Mouse (Mus musculus) ovary, postnatal 14 days (tissue): Measurements from ENCODE around the gene Pcif1.
"Not testable (repeated sequence)": the region's sequence is repeated elsewhere in the genome, so short reads cannot be mapped to it uniquely, and the experiment has no call there.

ENCODE experiments used
- DNase-seq: peaks from one replicate; pipeline ENCODE4 v3.0.0; 2022; ENCODE audit warnings: low spot score

The Pcif1 gene

DNA sequence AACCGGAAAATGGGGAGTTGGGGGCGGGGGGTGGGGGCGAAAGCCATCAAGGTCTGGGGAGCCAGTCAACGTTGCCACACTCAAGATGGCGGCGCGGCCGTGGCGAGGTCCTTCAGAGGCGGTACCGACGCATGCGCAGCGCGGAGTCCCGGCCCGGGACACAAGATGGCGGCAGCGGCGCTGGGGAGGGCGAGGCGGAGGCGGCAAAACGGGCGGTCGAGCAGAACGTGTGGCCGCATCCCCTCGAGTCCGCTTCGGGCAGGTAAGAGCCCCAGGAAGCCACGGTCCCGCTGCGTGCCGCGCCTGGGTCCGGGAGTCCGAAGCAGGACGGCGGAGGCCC, at the start of gene Pcif1:
TSS of gene Pcif1 (plus strand) at position 77 of the 340 bp plus-strand sequence.
- DNase-seq = peak; percentile 96

DNA sequence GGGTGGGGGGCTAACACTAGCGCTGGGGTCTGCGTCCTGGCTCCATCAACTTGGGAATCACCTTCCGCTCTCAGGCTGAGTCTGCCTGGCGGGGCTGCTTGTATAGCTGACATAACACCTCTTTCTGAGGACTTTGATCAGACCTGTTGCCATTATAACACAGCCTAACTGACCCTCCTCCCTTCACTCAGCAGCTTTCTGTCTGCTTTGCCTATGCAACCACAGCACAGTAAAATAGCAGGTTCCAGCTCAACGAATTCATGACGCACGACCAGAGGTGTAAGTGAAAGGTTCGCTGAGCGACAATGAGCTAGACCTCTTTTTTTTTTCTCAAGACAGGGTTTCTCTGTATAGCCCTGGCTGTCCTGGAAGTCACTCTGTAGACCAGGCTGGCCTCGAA, 48.1 kb upstream of the Pcif1 start:
- DNase-seq = no peak

DNA sequence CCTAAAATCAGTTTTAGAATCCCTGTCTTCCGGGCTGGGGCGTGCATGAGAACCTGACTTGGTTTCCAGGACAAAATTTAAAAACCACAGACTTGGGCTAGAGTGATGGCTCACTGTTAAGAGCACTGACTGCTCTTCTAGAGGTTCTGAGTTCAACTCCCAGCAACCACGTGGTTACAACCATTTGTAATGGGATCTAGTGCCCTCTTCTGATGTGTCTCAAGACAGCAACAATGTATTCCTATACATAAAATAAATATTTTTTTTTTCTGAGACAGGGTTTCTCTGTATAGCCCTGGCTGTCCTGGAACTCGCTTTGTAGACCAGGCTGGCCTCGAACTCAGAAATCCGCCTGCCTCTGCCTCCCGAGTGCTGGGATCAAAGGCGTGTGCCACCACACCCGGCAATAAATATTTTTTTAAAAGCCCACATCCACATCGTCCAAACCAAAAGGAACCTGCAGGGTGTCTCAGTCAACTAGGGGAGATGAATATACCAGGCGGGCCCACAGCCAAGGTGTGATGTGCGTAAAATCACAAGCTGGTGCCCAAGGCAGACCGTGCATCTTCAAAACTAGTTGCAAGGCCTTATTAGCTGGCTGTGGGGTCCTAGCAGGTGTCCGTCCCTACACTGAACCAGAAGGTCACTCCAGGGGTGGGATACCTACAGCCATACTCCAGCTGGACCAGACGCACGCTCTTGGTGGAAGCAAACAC, 46.9 kb upstream of the Pcif1 start:
- no peak for DNase-seq

DNA sequence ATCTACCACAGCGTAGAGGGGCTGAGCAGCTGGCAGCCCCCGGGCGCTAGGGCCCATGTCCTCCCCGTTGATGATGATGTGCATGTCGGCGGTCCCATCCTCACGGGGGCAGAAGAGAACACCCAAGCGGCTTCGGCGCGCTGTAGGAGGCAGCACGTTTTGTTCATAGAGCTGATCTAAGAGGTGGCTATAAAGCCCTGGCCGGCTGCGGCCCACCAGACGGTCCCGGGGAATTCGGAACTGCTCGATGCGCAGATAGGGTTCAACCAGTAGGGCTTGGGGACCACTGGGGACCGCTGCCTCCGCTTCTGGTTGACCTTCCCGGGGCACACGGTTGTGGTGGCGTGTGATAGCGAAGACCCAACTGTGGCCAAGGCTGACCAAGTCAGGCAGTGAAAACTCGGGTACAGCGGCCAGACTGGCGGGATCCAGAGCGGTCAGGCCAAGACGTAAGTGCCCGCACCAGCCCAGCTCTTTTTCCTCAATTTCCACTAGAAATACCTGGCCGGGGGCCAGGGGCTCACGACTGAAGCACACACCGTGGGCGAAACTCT, 46.3 kb upstream of the Pcif1 start, which contains the start of gene Ctsa:
TSS of gene Ctsa (plus strand) at position 126 of the 554 bp plus-strand sequence.
- peak; percentile 66 for DNase-seq

DNA sequence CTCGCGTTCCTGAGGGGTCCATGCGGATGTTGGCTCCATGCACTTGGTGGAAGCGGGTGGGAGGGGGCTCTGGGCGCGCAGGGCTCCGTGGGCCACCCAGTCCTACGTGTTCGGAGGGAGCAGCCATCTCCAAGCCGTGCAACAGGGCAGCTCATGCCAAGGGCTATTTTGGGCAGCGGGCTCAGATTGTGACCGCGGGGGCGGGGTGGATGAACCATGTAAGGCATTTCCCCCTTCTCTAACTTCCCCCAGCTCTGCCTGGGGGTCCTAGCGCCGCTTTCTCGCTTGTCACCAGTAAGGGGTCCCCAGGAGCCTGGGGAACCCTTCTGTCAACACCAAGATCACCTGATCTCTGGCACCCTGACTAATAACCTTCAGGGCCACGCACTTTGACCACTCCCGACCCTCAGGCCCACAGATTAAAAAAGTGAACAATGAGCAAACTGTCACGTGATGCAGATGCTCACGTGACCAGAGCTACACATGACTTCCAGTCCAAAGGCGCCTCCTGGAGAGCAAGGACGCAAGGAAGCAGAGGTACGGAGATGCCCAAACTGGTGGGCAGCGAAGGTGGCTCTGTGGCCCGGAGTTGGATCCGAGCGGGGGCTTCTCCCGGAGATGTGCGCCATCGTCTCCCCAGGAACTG, 45.7 kb upstream of the Pcif1 start, which contains the start of gene Neurl2:
TSS of gene Neurl2 (minus strand) at position 143 of the 646 bp plus-strand sequence.
- peak; percentile 87 for DNase-seq

DNA sequence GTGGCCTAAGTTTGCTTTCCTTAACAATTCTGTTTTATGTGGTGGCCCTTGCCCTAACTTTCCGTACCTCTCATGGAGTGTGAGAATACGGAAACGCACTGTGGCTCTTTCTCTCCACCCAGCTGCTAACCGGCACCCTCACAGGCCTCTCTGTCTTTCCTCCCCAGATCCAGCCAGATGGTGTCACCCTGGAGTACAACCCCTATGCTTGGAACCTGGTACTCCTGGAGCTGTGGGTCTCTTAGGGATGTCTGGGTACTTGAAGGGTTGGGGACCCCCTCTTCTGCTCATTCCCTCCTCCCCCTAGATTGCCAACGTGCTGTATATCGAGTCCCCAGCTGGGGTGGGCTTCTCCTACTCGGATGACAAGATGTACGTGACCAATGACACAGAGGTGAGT, 44.6 kb upstream of the Pcif1 start:
- DNase-seq = no peak

DNA sequence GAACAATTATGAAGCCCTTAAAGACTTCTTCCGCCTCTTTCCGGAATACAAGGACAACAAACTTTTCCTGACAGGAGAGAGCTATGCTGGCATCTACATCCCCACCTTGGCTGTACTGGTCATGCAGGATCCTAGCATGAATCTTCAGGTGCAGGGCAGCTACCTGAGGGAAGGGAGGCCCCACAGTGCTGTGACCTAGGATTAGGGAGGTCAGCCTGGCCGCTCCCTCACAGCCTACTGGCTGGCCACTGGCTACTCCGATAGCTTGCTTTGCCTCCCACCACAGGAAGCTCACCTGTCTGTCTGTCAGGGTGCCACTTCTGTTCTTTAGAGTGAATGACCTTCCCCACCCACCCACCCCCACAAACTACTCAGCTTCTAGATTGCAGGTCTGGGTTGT, 43.9 kb upstream of the Pcif1 start:
- no peak for DNase-seq

DNA sequence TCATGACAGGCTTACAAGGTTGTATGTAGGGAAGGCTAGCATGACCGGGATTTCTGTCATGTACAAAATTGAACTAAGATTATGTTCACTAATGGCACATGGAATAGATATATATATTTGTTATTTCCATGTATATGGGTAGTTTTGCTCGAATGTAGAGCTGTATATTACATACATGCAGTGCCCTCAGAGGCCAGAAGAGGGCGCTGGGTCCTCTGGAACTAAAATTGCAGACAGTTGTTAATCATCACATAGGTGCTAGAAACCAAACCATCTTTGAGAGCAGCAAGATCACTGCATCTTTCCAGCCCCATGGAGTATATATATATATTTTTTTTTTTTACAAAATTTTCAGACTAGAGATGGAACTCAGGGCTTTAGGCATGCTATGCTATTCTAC, 33.3 kb upstream of the Pcif1 start:
- DNase-seq = no peak

DNA sequence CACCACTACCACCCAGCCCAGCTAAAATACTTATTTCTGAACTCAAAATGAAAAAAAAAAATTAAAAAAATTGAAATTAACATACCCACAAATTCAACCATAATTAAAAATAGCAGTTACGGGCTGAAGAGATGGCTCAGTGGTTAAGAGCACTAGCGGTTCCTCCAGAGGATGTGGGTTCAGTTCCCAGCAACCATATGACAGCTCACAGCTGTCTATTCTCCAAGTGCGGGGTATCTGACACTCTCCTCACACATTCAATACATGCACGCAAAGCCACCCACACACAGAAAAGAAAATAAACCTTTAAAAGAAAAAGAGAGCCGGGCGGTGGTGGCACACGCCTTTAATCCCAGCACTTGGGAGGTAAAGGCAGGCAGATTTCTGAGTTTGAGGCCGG, 29.0 kb upstream of the Pcif1 start:
- no peak for DNase-seq

DNA sequence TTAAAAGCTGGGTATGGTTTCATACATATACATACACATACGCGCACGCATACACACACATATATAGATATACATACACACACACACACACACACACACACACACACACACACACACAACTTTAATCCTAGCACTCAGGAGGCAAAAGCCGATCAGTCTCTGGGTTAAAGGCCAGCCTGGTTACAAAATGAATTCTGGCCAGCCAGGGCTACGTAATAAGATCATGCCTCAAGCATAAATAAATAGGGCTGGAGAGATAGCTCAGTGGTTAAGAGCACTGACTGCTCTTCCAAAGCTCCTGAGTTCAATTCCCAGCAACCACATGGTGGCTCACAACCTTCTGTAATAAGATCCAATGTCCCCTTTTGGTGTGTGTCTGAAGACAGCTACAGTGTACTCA, 23.5 kb upstream of the Pcif1 start:
- DNase-seq = not testable (repeated sequence)

DNA sequence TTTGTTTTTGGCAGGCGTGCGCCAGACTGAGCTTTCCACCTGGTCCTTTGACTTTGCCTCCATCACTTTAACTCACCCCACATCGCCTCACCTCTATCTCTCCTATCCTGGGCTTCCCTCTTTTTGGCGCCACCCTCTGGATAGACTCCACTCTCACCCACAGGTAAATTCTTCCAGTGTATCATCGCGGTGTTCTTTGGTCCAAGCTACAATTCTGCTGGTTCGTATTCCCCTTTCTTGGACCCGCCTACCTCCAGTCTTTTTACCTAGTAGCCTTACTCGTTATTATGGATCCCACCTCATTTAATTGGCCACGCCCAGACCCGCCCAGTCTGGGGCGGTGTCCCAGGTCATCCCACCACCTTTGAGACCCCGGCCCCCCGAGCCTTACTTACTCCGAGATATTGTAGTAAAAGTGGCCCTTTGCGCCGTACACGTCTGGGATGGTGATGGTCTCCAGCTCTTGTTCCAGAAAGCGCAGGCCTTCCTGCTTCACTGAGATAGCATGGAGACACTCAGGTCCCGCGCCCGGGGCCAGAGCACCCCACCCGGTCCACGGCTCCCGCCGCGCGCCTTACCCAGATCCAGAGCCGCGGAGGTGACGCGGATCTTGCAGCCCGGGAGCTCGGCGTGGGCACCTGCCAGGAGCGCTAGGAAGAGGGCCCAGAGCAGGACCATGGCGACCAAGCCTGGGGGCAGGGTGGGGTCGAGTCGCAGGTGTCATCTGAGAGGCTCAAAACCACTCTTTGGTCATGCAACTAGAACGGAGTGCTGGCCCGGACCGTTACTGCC, 22.6 kb upstream of the Pcif1 start:
- no peak for DNase-seq

DNA sequence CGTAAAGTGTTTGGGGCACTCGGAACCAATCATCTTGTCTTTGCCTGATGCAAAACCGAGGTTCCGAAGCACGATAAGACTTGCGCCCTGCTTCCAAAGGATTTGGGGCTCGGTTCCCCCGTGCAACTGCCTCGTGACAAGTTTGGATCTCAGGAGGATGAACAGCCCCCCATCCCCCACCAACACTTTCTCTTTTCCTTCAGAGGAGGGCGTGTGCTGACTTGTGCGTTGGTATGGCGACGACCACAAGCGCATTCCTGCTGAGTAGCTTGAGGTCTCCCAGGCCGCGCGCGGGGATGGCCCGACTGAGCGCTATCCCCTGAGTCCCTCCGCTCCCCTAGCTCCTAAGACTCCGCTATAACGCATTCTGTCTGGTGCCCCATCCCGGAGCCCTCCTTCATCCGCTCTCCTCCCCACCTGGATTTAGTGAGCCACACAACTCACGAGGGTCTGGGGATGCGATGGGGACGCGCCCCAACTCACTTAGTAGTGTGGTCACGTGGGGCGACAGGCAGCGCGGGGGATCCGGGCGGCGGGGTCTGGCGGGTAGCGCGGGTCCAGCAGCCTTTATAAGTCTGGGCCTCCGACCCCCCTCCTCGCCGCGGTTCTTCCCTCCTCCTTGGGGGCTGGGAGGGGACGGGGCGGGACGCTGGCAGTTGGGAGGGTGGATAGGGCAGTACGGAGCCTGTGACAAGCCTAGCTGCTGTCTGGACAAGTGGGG, 21.8 kb upstream of the Pcif1 start, which contains the start of gene Pltp:
TSS of gene Pltp (minus strand) at position 611 of the 721 bp plus-strand sequence.
- peak; percentile 44 for DNase-seq

DNA sequence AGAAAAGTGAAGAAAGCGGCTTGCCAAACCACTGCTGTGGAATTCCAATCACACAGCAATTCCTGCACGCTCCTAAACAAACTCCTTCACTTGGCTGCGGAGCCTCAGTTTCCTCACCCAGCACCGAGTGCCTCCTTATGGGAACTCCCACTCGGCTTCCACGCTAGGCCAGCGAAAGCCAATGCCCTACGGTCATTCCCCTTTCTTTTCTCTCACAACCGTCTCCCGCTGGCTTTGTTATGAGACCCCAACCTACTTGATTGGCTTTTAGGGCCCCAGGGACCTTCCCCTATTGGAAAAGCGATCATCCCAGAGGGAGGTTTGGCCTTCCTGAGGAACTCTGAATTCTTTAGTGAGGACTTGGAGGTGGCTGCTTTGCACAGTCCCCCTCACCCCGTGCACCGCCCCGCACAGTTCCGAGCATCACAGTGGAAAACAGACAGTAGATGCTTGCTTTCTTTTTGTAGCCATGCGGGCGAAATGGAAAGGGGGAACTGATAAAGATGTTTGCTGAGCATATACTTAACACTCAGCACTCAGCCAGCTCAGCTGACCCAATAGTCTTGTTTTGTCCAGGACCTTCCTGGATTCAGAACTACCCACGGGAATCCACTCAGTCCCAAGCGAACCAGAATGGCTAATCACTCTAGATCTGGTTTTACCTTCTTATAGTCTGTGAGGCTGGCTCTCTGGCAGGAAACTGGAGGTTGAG, 21.1 kb upstream of the Pcif1 start:
- DNase-seq = no peak

DNA sequence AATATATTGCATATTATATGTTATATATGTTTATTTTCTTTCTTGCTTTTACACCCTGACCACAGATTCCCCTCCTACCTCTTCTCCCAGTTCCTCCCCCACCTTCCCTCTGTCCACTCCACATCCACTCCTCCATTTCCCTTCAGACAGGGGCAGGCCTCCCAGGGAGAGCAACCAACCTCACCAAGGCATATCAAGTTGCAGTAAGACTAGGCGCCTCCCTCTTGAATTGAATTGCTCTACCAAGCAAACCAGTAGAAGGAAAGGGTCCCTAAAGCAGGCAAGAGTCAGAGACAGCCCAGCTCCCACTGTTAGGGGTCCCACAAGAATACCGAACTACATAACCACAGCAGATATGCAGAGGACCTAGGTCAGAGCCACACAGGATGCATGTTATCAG, 19.9 kb upstream of the Pcif1 start:
- DNase-seq = no peak

DNA sequence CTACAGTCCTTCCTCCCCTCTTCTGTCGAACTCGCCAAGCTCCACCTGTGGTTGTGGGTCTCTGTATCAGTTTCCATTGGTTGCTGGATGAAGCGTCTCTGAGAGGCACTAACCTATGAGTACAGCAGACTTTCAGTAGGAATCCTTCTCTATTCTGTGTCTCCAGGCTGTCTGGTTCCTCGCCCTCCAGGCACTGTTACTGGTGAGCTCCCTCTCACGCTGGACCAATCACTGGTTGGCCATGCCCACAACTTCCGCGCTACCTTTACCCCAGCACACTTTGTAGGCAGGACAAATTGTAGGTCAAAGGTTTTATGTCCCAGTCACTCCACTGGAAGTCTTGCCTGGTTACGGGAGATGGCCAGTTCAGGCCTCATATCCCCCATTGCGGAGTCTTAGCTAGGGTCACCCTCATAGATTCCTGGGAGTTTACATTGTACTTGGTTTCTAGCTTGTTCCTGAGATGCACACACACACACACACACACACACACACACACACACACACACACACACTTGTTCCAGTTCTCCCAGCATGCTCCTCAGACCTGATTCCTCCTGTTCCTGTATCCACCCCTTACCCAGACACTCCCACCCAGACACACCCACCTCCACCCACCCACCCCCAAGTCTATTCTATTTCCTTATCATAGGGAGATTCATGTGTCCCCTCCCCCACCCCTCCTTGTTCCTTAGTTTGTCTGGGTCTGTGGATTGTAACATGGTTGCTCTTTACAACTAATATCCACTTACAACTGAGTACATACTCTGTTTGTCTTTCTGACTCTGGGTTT, 19.3 kb upstream of the Pcif1 start:
- no peak for DNase-seq

DNA sequence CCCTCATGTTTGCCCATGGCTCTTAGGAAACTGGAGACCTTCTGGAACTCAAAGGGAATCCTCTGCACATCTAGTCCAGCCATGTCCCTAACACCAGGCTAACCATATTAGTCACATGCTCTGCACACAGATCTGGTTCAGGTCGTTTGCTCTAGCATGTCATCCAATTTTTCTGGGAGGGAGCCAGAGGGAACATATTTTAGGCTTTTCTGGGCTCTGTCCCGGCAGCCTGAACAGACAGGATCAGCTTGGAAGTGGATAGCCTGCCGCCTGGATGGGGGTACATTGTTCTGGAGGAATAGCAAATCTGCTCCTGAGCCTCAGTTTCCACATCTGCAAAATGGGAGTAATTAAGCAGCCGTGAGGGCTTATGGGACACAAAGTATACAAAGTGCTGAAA, 18.0 kb upstream of the Pcif1 start:
- no peak for DNase-seq

DNA sequence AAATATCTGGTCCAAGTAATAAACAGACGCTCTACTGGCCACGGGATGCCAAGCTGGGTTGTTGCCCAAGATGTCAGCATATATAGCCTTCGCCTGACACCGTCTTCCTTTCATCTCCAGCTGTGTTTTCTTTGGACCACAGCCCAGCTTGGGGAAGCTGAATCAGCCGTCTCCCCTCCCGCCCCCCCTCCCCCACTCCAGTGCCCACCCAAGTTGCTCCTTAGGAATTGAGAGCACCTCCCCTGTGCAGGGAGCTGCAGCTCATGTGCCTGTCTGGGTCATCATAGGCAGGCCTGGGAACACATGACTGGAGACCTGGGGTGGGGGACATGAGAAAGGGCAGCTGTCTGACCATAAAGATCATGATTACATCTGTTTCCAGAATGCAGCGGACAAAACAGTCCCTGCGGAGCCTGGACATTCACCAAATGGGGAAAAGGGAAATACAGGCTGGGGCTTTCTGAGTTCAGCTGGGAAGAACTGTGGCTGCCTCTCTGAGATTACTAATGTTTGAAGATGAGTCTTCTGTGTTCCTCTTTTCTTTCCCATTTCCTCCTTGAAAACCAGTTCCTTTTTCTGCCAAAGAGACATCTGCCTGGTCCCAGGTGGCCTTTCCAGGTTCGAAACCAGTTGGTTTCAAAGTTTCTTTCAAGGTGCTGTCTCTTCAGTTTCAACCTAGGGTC, 16.8 kb upstream of the Pcif1 start:
- DNase-seq = peak; percentile 67

DNA sequence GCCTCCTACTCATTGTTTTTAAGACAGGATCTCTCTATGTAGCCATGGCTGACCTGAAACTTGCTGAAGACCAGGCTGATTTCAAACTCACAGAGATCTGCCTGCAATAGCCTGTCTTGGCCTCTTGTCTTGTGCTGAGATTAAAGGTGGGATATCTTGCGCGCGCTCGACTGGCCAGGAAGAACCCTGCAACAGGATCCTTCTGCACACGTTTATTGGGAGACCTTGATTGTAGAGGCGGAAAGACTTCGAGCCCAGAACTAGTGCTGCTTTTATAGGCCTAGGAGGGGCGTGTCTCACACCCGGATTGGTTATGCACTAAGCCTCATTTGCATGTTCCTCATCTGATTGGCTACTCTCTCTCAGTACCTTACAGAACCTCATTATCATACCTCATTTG, 15.7 kb upstream of the Pcif1 start:
- DNase-seq = not testable (repeated sequence)

DNA sequence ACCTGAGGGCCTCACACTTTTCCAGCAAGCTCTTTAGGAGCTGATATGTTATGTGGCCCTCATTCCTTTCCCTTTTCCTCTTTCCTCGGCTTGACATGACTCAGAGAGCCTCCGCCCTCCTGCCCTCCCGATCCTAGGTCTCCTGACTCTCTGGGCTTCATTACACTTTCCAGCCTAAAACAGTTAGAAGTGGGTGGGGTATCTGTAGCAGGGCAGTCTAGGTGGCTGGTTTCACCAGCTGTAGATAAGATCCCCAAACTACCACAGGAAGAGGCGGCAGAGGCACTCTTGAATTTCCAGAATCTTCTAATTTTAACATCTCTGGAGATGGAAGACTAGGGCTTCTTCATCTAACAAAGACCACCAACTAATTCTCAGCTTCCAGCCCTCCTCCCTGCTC, 14.5 kb upstream of the Pcif1 start:
- no peak for DNase-seq
